Mouse (Mus musculus) liver, adult (tissue): Measurements from ENCODE around the gene Slc4a11.

Experiments
- GATA4 ChIP-seq: IDR thresholded peaks from 2 replicates; pipeline ENCODE4 v1.6.1; 2014; ENCODE audit warnings: mild to moderate bottlenecking, low read length; ENCODE audit not compliant: insufficient replicate concordance

The Slc4a11 gene

DNA sequence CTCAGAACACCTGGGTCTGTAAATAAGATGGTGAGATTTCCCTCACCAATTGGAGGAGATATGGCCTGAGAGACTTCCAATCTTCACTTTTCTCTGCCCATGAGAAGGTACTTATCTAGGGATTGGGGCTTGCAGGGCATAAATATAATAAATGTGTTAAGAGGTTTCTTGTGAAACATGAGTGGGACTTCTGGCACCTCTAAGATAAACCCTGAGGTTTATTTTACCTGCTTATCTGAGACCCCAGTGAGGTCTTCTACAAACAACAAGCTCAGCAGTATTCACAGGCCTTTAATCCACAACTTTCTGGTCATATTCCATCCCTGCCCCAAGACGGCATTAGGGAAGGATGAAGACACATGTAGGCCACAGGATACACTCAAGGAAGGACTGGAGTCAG is 43.6 kb downstream of the Slc4a11 start:
- TF ChIP-seq GATA4, result no peak

DNA sequence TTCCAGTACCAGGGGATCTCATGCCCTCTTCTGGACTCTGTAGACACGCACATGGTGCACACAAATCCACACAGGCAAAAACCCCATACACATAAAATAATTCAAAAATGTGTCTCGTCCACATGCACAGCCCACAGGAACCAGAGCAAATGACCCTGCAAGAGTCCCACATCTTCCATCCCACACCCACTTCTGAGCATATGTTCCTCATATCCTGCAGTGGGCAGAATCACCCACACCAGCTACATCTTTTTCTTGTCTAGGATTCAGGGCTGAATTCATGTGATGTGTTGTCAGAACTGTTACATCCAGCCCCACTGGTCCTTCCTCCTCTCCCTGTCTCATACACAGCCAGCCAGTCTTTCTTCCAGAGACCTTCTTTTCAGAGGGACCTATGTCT is 44.0 kb downstream of the Slc4a11 start:
- TF ChIP-seq GATA4, result no peak

GRCm38 (mm10) chr2:130645198-130645597 is 52.1 kb downstream of the Slc4a11 start:
- no peak for TF ChIP-seq GATA4

- no peak for TF ChIP-seq GATA4
These were observed 54.5 kb downstream of the Slc4a11 start, which contains the start of gene Lzts3 for GRCm38 (mm10) chr2:130642684-130643369. Gene Lzts3, minus strand, starts transcription at chr2:130642803.

GRCm38 (mm10) chr2:130642197-130642660 is 55.1 kb downstream of the Slc4a11 start:
- TF ChIP-seq GATA4, result no peak

GRCm38 (mm10) chr2:130641351-130642025 is 55.8 kb downstream of the Slc4a11 start:
- no peak for TF ChIP-seq GATA4

DNA sequence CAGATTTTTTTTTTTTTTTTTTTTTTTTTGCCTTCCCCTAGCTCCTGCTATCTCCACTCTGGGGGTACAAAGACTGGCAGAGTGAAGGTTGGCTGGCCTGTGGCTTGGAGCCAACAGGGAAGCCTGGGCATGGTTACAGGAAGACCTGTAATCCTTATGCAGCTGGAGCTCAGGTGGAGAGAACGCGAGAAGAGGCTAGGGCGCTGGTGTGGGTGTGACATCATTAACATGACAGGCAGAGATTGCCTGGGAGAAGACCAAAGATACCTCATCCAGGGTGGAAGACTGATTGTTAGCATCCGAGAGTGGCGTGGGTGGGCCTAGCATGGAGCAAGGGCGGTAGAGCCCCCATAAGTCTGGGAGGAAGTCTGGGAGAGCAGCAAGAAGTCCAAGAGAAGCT is 58.0 kb downstream of the Slc4a11 start:
- TF ChIP-seq GATA4, result no peak

- no peak for TF ChIP-seq GATA4
These were observed 59.2 kb downstream of the Slc4a11 start for GRCm38 (mm10) chr2:130638101-130638611.

DNA sequence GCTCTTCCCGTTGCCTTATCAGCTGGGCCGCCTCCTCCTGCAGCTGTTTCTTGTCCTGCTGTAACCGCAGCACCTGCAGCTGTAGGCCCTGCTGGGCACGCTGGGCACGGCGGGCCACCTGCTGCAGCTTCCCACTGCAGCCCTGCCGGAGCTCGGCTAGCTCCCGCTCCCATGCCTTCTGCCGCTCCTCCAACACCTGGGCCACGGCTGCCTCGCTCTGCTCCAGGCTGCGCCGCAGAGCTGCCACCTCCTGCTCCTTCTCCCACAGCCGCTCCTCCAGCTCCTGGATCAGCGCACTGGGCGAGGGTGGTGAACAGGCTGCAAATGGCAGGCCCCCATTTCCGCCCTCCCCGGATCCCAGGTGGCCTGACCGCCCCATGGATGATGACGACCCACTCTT is 61.5 kb downstream of the Slc4a11 start:
- no peak for TF ChIP-seq GATA4

GRCm38 (mm10) chr2:130634739-130635411 is 62.4 kb downstream of the Slc4a11 start:
- TF ChIP-seq GATA4, result no peak
